Mouse (Mus musculus) olfactory bulb, adult 2 months (tissue): ENCODE measurements around the gene Epop.

ENCODE experiments used
- CTCF ChIP-seq: fragments of 200-500 bp; IDR thresholded peaks from 2 replicates; pipeline ENCODE4 v1.5.1; 2012; ENCODE audit warnings: low read depth, mild to moderate bottlenecking, low read length, moderate library complexity; ENCODE audit not compliant: insufficient read depth
- POLR2A ChIP-seq: fragments of 200-500 bp; IDR thresholded peaks from 2 replicates; pipeline ENCODE4 v1.6.1; 2012; ENCODE audit warnings: mild to moderate bottlenecking, low read depth, low read length, moderate library complexity; ENCODE audit not compliant: insufficient read depth

DNA sequence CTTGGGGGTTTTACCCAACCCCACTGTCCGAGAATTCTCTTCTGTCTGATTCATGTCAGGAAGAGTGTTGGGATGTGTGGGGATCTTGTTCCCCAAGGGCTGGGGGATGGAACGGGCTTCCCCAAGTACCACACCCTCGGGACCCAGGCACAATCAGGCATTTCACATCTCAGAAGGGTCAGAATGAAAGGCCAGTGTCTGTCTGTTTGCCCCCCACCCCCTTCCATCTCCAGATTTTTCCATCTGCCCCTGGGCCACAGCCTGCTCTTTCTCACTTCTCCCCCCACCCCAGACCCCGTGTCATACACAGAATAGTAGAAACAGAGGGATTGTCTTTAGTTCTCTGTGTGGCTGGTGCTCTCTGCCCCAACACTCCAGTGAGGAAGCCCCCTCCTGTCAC, 20.6 kb downstream of the Epop start:
- TF ChIP-seq CTCF = no peak
- TF ChIP-seq POLR2A = no peak
